Comparison of ENCODE assay signal across 24 mouse cellular contexts in the genomic region with DNA sequence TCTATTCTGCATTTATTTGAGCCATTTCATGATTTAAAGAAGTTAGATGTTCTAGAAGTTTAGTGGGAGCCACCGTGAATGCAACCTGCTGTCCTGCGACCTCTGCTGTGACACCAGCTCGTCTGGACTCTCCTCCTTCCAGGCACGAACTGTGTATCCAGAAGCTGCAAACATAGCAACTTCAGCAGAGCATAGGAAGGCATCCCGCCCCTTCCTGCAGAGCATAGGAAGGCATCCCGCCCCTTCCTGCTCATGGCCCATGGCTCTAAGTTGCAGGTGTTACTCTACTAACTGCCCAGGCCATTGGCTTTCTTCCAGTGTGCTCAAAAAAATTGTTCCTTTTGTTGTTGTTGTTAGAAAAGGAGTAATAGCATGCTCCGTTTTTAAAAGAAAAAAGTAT.
DNase-seq lines count a peak whose midpoint lies in the region; ATAC-seq and TF ChIP-seq lines count a peak whose summit lies in the region.
"Had no signal": no experiment of that assay in that cellular context is flagged by ENCODE, and none has a peak within 500 bp of the region (broad histone marks: within the 10 kb centered on the region; RNA-seq: fewer than 3 reads in every experiment).

No protein-coding gene starts in this region.

- TF ChIP-seq CTCF in midbrain, postnatal 0 days (IDR thresholded peaks at IDR 0.05): no peak

- no peaks in the 10 kb centered on the region for H3K9me3 ChIP-seq in kidney, embryonic 15.5 days (replicated peaks)
- no peaks in the 10 kb centered on the region for H3K9me3 ChIP-seq in midbrain, postnatal 0 days (ENCODE audit: low read length)
- H3K9me3 ChIP-seq: embryonic facial prominence, embryonic 13.5 days; embryonic facial prominence, embryonic 15.5 days; forebrain, embryonic 10.5 days; forebrain, embryonic 12.5 days had no signal

- H3K27me3 ChIP-seq in kidney, embryonic 15.5 days: no peaks in the 10 kb centered on the region
- H3K27me3 ChIP-seq in midbrain, postnatal 0 days (ENCODE audit: insufficient read depth, low read length): no peaks in the 10 kb centered on the region
- H3K27me3 ChIP-seq: embryonic facial prominence, embryonic 13.5 days; embryonic facial prominence, embryonic 15.5 days; forebrain, embryonic 12.5 days had no signal

- H3K36me3 ChIP-seq in kidney, embryonic 15.5 days: no peaks in the 10 kb centered on the region
- no peaks in the 10 kb centered on the region for H3K36me3 ChIP-seq in midbrain, postnatal 0 days (ENCODE audit: insufficient read depth, low read length)
- H3K36me3 ChIP-seq: embryonic facial prominence, embryonic 13.5 days; embryonic facial prominence, embryonic 15.5 days; forebrain, embryonic 10.5 days; forebrain, embryonic 12.5 days had no signal

- no peak overlapping the region for H3K27ac ChIP-seq in kidney, embryonic 15.5 days
- no peak overlapping the region for H3K27ac ChIP-seq in midbrain, postnatal 0 days (ENCODE audit: low read depth, low read length)
- H3K27ac ChIP-seq: embryonic facial prominence, embryonic 13.5 days; embryonic facial prominence, embryonic 15.5 days; forebrain, embryonic 10.5 days; forebrain, embryonic 12.5 days had no signal

- 77% methylated on average over 7 of the region's 7 CpGs for WGBS in kidney, embryonic 15.5 days
- 79% methylated on average over 7 of the region's 7 CpGs for WGBS in midbrain, postnatal 0 days

- no peak overlapping the region for H3K4me2 ChIP-seq in kidney, embryonic 15.5 days
- H3K4me2 ChIP-seq in midbrain, postnatal 0 days (ENCODE audit: low read depth, low read length, poor library complexity, severe bottlenecking): no peak overlapping the region
- H3K4me2 ChIP-seq: embryonic facial prominence, embryonic 13.5 days; embryonic facial prominence, embryonic 15.5 days; forebrain, embryonic 12.5 days had no signal

- H3K9ac ChIP-seq in kidney, embryonic 15.5 days: no peak overlapping the region
- H3K9ac ChIP-seq in midbrain, postnatal 0 days (replicated peaks; ENCODE audit: low read length, poor library complexity, severe bottlenecking): no peak overlapping the region
- H3K9ac ChIP-seq: embryonic facial prominence, embryonic 13.5 days; embryonic facial prominence, embryonic 15.5 days; forebrain, embryonic 12.5 days had no signal

- peak; percentile 9 for DNase-seq in kidney, postnatal 10 days
- DNase-seq in ES-CJ7 (ENCODE audit: low read depth, low spot score) (peak; percentile 29), ZHBTc4 (ENCODE audit: low read depth, low spot score) (peak; percentile 57)
- no peak for DNase-seq in layer of hippocampus, adult 9-10 months (ENCODE audit: low spot score)
- no peak for DNase-seq in spleen, adult 18-20 months
- no peak for DNase-seq in midbrain, postnatal 0 days (ENCODE audit: low spot score)
- DNase-seq: adrenal gland, adult 2 months; adrenal gland, postnatal 10 days; adrenal gland, postnatal 25 days; cerebellum, adult 11 months; cerebellum, adult 18-20 months; cerebellum, adult 8-10 months; cerebellum, adult 9-11 months; cerebellum, postnatal 14 days; cerebellum, postnatal 36 days; embryo, embryonic 11 days had no signal

- H3K4me3 ChIP-seq in kidney, embryonic 15.5 days (replicated peaks): no peak overlapping the region
- H3K4me3 ChIP-seq in midbrain, postnatal 0 days (ENCODE audit: low read depth, low read length): no peak overlapping the region
- H3K4me3 ChIP-seq: embryonic facial prominence, embryonic 13.5 days; embryonic facial prominence, embryonic 15.5 days; erythroblast, embryonic 14.5 days; forebrain, embryonic 10.5 days; forebrain, embryonic 12.5 days had no signal

- H3K4me1 ChIP-seq in kidney, embryonic 15.5 days: no peaks in the 10 kb centered on the region; the same call in none of the 2 replicates
- H3K4me1 ChIP-seq in midbrain, postnatal 0 days (ENCODE audit: insufficient read depth, low read length): no peaks in the 10 kb centered on the region; the same call in 1 of the 2 replicates
- H3K4me1 ChIP-seq: embryonic facial prominence, embryonic 13.5 days; embryonic facial prominence, embryonic 15.5 days; forebrain, embryonic 12.5 days had no signal

- ATAC-seq in kidney, embryonic 15.5 days (replicated peaks; ENCODE audit: low FRiP score): no peak
- no peak for ATAC-seq in midbrain, postnatal 0 days (ENCODE audit: low FRiP score)
- ATAC-seq: forebrain, embryonic 14.5 days; forebrain, embryonic 16.5 days had no signal

Comparison
In these comparisons a context has a peak if more than half of its experiments do, and no peak if none do; other contexts are left out.
1. DNase-seq: peak in kidney, postnatal 10 days (single experiment), ES-CJ7 (single experiment) and ZHBTc4 (single experiment); none in layer of hippocampus, adult 9-10 months (single experiment), spleen, adult 18-20 months (0 of 2) and midbrain, postnatal 0 days (single experiment).